Mouse (Mus musculus) ES-E14 (cell line): ENCODE measurements around the gene Adam17. TPM values are rescaled to one million over a fixed set of nuclear protein-coding genes. Genes with fewer than 3 reads are reported as not detected.

ENCODE experiments used
- DNase-seq: peaks from one replicate; pipeline ENCODE4 v3.0.0-alpha.2; 2013; ENCODE audit warnings: low read depth, low spot score
- H3K27ac ChIP-seq: 2 replicates; pipeline ENCODE4 v1.5.1; 2012; ENCODE audit warnings: low read depth, mild to moderate bottlenecking, low read length, moderate library complexity, mixed read lengths; ENCODE audit not compliant: poor library complexity, insufficient read depth, severe bottlenecking
- H3K36me3 ChIP-seq: 2 replicates; pipeline ENCODE4 v1.6.1; 2012; ENCODE audit warnings: mild to moderate bottlenecking, low read length, moderate library complexity, mixed read lengths; ENCODE audit not compliant: control insufficient read depth, poor library complexity, insufficient read depth, severe bottlenecking
- H3K4me1 ChIP-seq, 2 experiments: fragments of 150-350 bp in 1 of 2; sonication (generic) in 1 of 2; 2 replicates each; pipeline ENCODE4 v1.6.1; 2012; ENCODE audit warnings: low read length in 2 of 2, mild to moderate bottlenecking in 1 of 2, mixed read lengths in 1 of 2; ENCODE audit not compliant: control insufficient read depth in 2 of 2, insufficient read depth in 2 of 2, poor library complexity in 1 of 2
- H3K4me3 ChIP-seq, 2 experiments: fragments of 150-350 bp in 1 of 2; sonication (generic) in 1 of 2; 2 replicates each; pipeline ENCODE4 v1.5.1; 2012; ENCODE audit warnings: low read length in 2 of 2, low read depth in 1 of 2, mild to moderate bottlenecking in 1 of 2, mixed read lengths in 1 of 2; ENCODE audit not compliant: insufficient read depth in 1 of 2, poor library complexity in 1 of 2, severe bottlenecking in 1 of 2
- H3K9ac ChIP-seq: 2 replicates; pipeline ENCODE4 v1.6.1; 2012; ENCODE audit warnings: low read depth, mild to moderate bottlenecking, low read length, mixed read lengths; ENCODE audit not compliant: poor library complexity, insufficient read depth, severe bottlenecking
- H3K9me3 ChIP-seq: fragments of 150-350 bp; sonication (generic); 2 replicates; pipeline ENCODE4 v1.6.1; 2012; ENCODE audit warnings: low read depth, mild to moderate bottlenecking, low read length; ENCODE audit not compliant: control insufficient read depth, insufficient read depth
- CHD2 ChIP-seq: IDR thresholded peaks from 2 replicates; pipeline ENCODE4 v1.6.1; 2014; ENCODE audit warnings: mild to moderate bottlenecking, low read depth, low read length, inconsistent platforms
- HCFC1 ChIP-seq: IDR thresholded peaks from 2 replicates; pipeline ENCODE4 v1.6.1; 2012; ENCODE audit warnings: low read length, inconsistent platforms, borderline replicate concordance; ENCODE audit not compliant: insufficient read depth
- MAFK ChIP-seq: IDR thresholded peaks from 2 replicates; pipeline ENCODE4 v1.6.1; 2014; ENCODE audit warnings: mild to moderate bottlenecking, low read depth, low read length, inconsistent platforms; ENCODE audit not compliant: insufficient read depth
- ZC3H11A ChIP-seq: IDR thresholded peaks from 2 replicates; pipeline ENCODE4 v1.6.1; 2012; ENCODE audit warnings: low read depth, mild to moderate bottlenecking, inconsistent platforms, low read length, borderline replicate concordance
- ZNF384 ChIP-seq: IDR thresholded peaks from 2 replicates; pipeline ENCODE4 v1.6.1; 2012; ENCODE audit warnings: low read depth, low read length, inconsistent platforms
- in situ Hi-C, 2 experiments: fragments of 600-800 bp; cut with MboI; formaldehyde crosslinking; loops; one replicate each; pipeline ENCODE4 v1.15.1; 2025; ENCODE audit warnings: low sequenced_read_pairs in 2 of 2, inconsistent platforms in 1 of 2; ENCODE audit not compliant: unreplicated experiment in 2 of 2
- total RNA-seq: library from RNA; depleted of rRNA; stranded (reverse); fragments of 300-350 nt; gene quantifications from 2 replicates; pipeline ENCODE4 v1.2.3, GENCODE M21; 2012

Adam17 gene
- total RNA-seq, 1 experiment = 56.7 TPM

DNA sequence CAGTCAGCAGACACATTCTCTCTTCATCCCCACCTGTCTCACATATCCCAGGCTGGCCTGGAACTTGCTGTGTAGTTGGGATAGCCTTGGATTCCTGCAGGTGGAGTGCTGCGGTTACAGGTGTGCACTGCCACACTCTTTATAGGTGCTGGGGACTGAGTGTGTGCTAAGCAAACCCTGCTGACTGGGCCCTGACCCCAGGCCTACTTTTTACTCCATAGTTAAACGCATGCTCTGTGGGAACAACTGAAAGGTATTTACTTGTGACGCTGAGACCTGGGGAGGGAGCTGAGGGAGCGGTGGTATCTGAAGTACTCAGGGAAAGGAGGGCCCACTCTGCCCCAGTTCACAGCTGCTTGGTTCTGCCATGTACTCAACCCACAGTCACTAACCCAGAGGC, 51.1 kb downstream of the Adam17 start:
- H3K27ac ChIP-seq = no peak overlapping the region
- peaks cover 25% of the 10 kb centered on the region; the same call in 1 of the 2 replicates for H3K36me3 ChIP-seq
- in situ Hi-C loops = loop anchor here in 1 of 2 experiments (10.0 kb wide), 1 partner anchor 63 kb away; no protein-coding TSS in a partner anchor
- TF ChIP-seq CHD2 (no peak), HCFC1 (no peak), ZNF384 (no peak), ZC3H11A (no peak), MAFK (no peak)
- no peaks in the 10 kb centered on the region for H3K9me3 ChIP-seq
- no peak for DNase-seq
- no peak overlapping the region for H3K4me3 ChIP-seq
- H3K9ac ChIP-seq = no peak overlapping the region
- no peaks in the 10 kb centered on the region for H3K4me1 ChIP-seq

DNA sequence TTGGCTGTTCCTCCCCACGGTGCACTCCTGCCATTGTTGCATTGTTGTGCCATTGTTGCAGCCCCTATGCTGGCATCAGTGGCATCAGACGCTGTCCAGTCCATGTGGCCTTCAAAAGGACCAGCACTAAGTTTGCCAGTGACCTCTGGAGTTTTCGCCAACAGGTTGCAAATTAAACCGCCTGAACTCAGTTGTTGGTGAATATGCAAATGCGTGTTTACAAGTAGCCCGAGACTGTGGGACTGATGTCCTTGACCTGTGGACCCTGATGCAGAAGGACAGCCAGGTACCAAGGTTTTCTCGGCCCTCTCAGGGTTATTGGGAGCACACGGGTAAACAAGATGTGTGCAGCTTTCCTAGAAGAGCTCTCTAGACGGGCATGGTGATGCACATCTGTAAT, 52.3 kb downstream of the Adam17 start:
- H3K27ac ChIP-seq = no peak overlapping the region

DNA sequence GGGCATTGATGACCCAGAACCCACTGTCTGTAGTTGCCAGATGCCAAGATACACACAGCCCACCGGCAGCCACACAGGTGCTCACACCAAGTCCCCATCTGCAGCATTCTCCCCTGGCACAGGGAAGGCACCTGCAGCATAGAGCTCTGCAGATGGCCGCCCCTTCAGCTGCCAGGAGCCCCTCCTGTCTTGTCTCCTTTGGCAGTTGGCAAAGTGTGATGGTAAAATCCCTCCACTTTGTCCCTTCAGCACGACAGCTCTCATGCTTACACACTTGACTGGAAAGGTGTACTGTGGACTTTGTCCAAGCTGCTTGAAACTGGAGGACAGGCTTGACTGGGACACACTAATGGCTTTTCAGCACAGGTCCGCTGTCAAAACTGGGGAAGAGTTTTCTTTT, 53.1 kb downstream of the Adam17 start:
- DNase-seq = no peak
- no peak for TF ChIP-seq ZNF384
- no peak for TF ChIP-seq ZC3H11A
- no peak for TF ChIP-seq MAFK
- no peak for TF ChIP-seq CHD2
- TF ChIP-seq HCFC1 = no peak
- H3K27ac ChIP-seq = no peak overlapping the region
- in situ Hi-C loops = loop anchor here in 1 of 2 experiments (10.0 kb wide), 1 partner anchor 64 kb away; no protein-coding TSS in a partner anchor
- H3K36me3 ChIP-seq = peaks cover 17% of the 10 kb centered on the region; the same call in 1 of the 2 replicates
- no peak overlapping the region for H3K9ac ChIP-seq
- no peaks in the 10 kb centered on the region for H3K9me3 ChIP-seq
- peaks cover 0 to 3% of the 10 kb centered on the region in 2 experiments; a peak in 1 of 4 replicates for H3K4me1 ChIP-seq
- H3K4me3 ChIP-seq = no peak overlapping the region

More for the DNA sequence above, 52.3 kb downstream of the Adam17 start:
- no peak for DNase-seq
- H3K4me3 ChIP-seq = no peak overlapping the region
- peaks cover 0 to 3% of the 10 kb centered on the region in 2 experiments; a peak in 1 of 4 replicates for H3K4me1 ChIP-seq
- no peak overlapping the region for H3K9ac ChIP-seq
- peaks cover 20% of the 10 kb centered on the region; the same call in 1 of the 2 replicates for H3K36me3 ChIP-seq
- in situ Hi-C loops = loop anchor here in 1 of 2 experiments (10.0 kb wide), 1 partner anchor 64 kb away; no protein-coding TSS in a partner anchor
- H3K9me3 ChIP-seq = no peaks in the 10 kb centered on the region
- TF ChIP-seq HCFC1 = no peak
- TF ChIP-seq CHD2 = no peak
- TF ChIP-seq MAFK = no peak
- no peak for TF ChIP-seq ZNF384
- TF ChIP-seq ZC3H11A = no peak

DNA sequence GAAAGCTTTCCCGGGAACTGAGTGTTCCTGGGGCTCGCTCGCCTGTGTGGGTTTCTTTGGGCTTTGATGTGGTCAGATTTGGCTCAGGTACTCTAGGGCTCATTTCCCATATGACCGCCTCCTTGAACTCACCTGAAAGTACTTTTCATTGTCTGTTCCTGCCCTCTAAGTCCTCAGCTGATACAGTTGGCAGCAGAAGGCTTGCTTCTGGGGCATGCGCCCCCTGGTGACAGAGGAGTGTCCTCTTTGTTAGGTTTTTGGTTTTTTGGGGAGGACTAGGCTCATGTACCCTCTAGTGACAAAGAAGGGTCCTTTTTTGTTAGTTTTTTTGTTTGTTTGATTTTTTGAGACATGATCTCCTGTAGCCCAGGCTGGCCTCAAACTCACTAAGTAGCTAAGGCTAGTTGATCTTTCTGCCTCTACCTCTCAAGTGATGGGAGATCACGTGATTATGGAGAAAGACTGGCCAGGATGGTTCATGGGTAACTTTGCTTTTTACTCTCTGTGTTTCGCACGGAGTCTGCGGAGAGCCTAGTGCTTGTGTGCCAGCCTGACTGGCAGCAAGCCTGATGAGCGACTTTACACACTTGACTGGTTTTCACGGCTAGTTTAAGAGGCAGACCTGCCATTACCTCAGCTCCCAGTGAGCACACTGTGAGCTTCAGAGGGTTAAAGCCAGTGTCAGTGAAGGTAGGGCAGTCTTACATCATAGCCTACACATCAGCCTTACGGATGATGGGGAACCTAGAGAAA, 55.1 kb downstream of the Adam17 start:
- peak; percentile 74 for DNase-seq
- in situ Hi-C loops = no loop called here
- Histone ChIP-seq H3K4me3 (no peak overlapping the region), H3K4me1 (peaks cover 0 to 3% of the 10 kb centered on the region in 2 experiments; a peak in 1 of 4 replicates), H3K9me3 (no peaks in the 10 kb centered on the region), H3K27ac (no peak overlapping the region), H3K36me3 (peaks cover 16% of the 10 kb centered on the region), H3K9ac (no peak overlapping the region)
- no peak for TF ChIP-seq ZNF384
- peak; percentile 54; the same call in 1 of the 2 replicates for TF ChIP-seq ZC3H11A

DNA sequence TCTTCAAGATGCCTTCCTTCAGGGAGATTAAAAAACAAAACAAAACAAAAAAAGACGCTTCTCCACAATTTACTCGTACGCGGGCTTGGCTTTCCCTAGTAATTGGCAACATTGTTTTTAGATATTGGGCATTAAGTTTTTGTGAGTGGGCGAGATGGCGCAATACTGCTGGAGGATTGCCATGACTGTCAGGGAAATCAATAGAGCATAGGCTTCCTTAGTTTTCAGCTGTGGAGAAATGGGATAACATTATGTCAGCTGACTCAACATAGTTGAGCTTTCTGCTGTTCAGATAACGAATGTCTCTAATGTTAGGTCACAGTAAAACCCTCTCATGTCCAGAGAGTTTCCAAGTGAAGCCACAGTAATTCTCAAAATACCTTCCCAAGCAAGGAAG, 56.6 kb downstream of the Adam17 start:
- no peak for DNase-seq
- Histone ChIP-seq H3K4me1 (peaks cover 0 to 3% of the 10 kb centered on the region in 2 experiments; a peak in 1 of 4 replicates), H3K9me3 (no peaks in the 10 kb centered on the region), H3K4me3 (peak overlapping the region; percentile 90 to 98), H3K9ac (no peak overlapping the region), H3K27ac (no peak overlapping the region), H3K36me3 (peaks cover 19% of the 10 kb centered on the region)
- in situ Hi-C loops = no loop called here
- TF ChIP-seq ZNF384 (no peak), MAFK (no peak), ZC3H11A (no peak), CHD2 (no peak), HCFC1 (no peak)
